Mouse (Mus musculus) erythroblast, embryonic 14.5 days (primary cell): ENCODE results near the gene Ubb.

Experiments
- GATA1 ChIP-seq: IDR thresholded peaks from 2 replicates; pipeline ENCODE4 v1.6.1; 2012; ENCODE audit warnings: low read length, inconsistent platforms, mixed read lengths
- TAL1 ChIP-seq: IDR thresholded peaks from 3 replicates; pipeline ENCODE4 v1.6.1; 2012; ENCODE audit warnings: low read length, inconsistent platforms, mixed read lengths

DNA sequence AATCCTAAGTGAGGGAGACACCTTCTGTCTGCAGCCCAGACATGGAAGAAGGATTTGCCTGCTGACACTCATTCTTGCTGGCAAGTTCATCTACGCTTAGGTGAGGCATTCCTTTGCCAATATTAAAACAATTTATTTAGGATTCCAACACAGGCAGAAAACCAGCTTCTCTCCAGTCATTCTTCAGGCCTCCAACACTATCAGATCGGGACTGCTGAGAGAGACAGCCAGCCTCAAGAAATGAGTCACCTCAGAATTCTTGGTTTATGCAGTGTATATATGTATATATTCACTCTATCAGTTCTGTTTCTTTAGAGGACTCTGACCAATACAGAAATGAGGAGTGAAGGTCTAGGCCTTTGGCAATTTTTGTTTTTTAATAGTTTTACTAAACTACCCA is 12.6 kb downstream of the Ubb start:
- TF ChIP-seq GATA1 (no peak), TAL1 (no peak)
